Mouse (Mus musculus) forebrain, embryonic 13.5 days (tissue): Measurements from ENCODE around the gene Tbc1d8. TPM values are rescaled to one million over a fixed set of nuclear protein-coding genes. Genes with fewer than 3 reads are reported as not detected.

ENCODE experiments used
- ATAC-seq: fragments of 200-750 bp; cut with Nextera tagmentation; 2 replicates; pipeline ENCODE4 v1.8.0; 2017
- H3K27ac ChIP-seq: fragments of 300-500 bp; sonication (generic); 2 replicates; pipeline ENCODE4 v1.5.1; 2015; ENCODE audit warnings: inconsistent platforms, mild to moderate bottlenecking, moderate library complexity
- H3K27me3 ChIP-seq: fragments of 300-500 bp; sonication (generic); 2 replicates; pipeline ENCODE4 v1.6.1; 2015; ENCODE audit warnings: mild to moderate bottlenecking, inconsistent platforms
- H3K36me3 ChIP-seq: fragments of 300-500 bp; sonication (generic); 2 replicates; pipeline ENCODE4 v1.6.1; 2015; ENCODE audit warnings: mild to moderate bottlenecking, inconsistent platforms; ENCODE audit not compliant: poor library complexity, severe bottlenecking
- H3K4me1 ChIP-seq: fragments of 300-500 bp; sonication (generic); 2 replicates; pipeline ENCODE4 v1.6.1; 2015; ENCODE audit warnings: inconsistent platforms
- H3K4me2 ChIP-seq: fragments of 300-500 bp; sonication (generic); 2 replicates; pipeline ENCODE4 v1.6.1; 2015; ENCODE audit warnings: inconsistent platforms, mild to moderate bottlenecking, moderate library complexity
- H3K4me3 ChIP-seq: fragments of 300-500 bp; sonication (generic); 2 replicates; pipeline ENCODE4 v1.5.1; 2015; ENCODE audit warnings: mild to moderate bottlenecking, inconsistent platforms
- H3K9ac ChIP-seq: fragments of 300-500 bp; sonication (generic); 2 replicates; pipeline ENCODE4 v1.6.1; 2015; ENCODE audit warnings: mild to moderate bottlenecking, inconsistent platforms
- H3K9me3 ChIP-seq: fragments of 300-500 bp; sonication (generic); replicated peaks from 2 replicates; pipeline ENCODE4 v1.6.1; 2016; ENCODE audit warnings: inconsistent platforms
- WGBS: fragments of 180-500 bp; shearing (Covaris S2); methylation state at CpG from one replicate; pipeline ENCODE4 v1.1.7; 2015; 5-methylcytosine and 5-hydroxymethylcytosine counted together
- polyA plus RNA-seq: library from polyadenylated mRNA; unstranded; fragments of >200 nt; fragmentation: Nextera tagmentation; extraction: Ambion mirVana; gene quantifications from 2 replicates; pipeline ENCODE4 v1.2.1, GENCODE M21; 2015

Gene Tbc1d8
- polyA plus RNA-seq, 1 experiment from 2014 or later = 6.9 TPM

GRCm38 (mm10) chr1:39400173-39400572 is 78.4 kb downstream of the Tbc1d8 start:
- no peaks in the 10 kb centered on the region for H3K4me1 ChIP-seq
- H3K4me3 ChIP-seq = no peak overlapping the region
- no peaks in the 10 kb centered on the region for H3K9me3 ChIP-seq
- no peak overlapping the region for H3K4me2 ChIP-seq
- WGBS = 91% methylated on average over 3 of the region's 3 CpGs
- no peak overlapping the region for H3K9ac ChIP-seq
- H3K36me3 ChIP-seq = 0 out of 2 replicates have a peak, but pooled peaks cover 4% of the 10 kb centered on the region
- no peaks in the 10 kb centered on the region for H3K27me3 ChIP-seq
- ATAC-seq = no peak
- no peak overlapping the region for H3K27ac ChIP-seq

GRCm38 (mm10) chr1:39399228-39399627 is 79.3 kb downstream of the Tbc1d8 start:
- no peak for ATAC-seq
- Histone ChIP-seq H3K27me3 (no peaks in the 10 kb centered on the region), H3K36me3 (0 out of 2 replicates have a peak, but pooled peaks cover 4% of the 10 kb centered on the region), H3K4me1 (no peaks in the 10 kb centered on the region), H3K9me3 (no peaks in the 10 kb centered on the region), H3K4me3 (no peak overlapping the region), H3K27ac (no peak overlapping the region), H3K4me2 (no peak overlapping the region), H3K9ac (no peak overlapping the region)
- WGBS = 90% methylated on average over 4 of the region's 4 CpGs

DNA sequence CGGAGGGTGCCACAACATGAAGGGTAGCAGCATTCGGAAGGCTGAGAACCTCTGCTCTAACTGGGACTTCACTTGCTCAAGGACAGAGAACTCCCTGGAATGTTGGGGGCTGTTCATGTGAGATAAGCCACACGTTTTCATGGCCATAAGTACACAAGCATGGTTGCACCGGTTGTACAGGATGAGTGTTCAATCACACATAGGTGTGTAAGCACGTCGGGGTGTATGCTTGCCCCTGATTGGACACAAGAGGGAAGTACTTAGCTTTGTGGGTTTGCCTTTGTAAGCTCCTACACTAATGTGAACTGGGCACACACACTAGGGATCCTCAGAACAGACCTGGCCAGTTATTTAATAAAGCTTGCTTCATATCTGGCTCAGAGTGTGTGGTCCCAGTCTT is 80.3 kb downstream of the Tbc1d8 start:
- Histone ChIP-seq H3K9me3 (no peaks in the 10 kb centered on the region), H3K4me1 (no peaks in the 10 kb centered on the region), H3K4me2 (no peak overlapping the region), H3K4me3 (no peak overlapping the region), H3K36me3 (0 out of 2 replicates have a peak, but pooled peaks cover 4% of the 10 kb centered on the region), H3K9ac (no peak overlapping the region), H3K27me3 (no peaks in the 10 kb centered on the region), H3K27ac (no peak overlapping the region)
- ATAC-seq = no peak
- 93% methylated on average over 6 of the region's 6 CpGs for WGBS

- H3K36me3 ChIP-seq = no peaks in the 10 kb centered on the region
- no peaks in the 10 kb centered on the region for H3K27me3 ChIP-seq
- no peak overlapping the region for H3K27ac ChIP-seq
- no peaks in the 10 kb centered on the region for H3K9me3 ChIP-seq
- no peak for ATAC-seq
- no peak overlapping the region for H3K4me2 ChIP-seq
- H3K4me1 ChIP-seq = no peaks in the 10 kb centered on the region
- H3K9ac ChIP-seq = no peak overlapping the region
- H3K4me3 ChIP-seq = no peak overlapping the region
- 88% methylated on average over 4 of the region's 4 CpGs for WGBS
Observed at GRCm38 (mm10) chr1:39396347-39396746, 82.2 kb downstream of the Tbc1d8 start.

DNA sequence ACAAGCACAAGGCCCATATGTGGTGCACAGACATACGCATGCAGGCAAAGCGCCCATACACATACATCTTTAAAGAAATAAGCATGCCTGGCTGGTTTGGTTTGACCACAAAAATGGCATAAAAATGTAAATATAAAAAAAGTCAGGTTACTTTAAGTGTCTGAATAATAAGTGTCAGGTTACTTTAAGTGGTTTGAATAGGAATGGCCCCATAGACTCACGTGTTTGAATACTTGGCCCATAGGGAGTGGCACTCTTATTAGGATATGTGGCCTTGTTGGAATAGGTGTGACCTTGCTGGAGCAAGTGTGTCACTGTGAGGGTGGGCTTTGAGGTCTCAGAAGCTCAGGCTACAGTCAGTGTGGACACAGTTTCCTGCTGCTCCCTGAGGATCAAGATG is 83.9 kb downstream of the Tbc1d8 start:
- Histone ChIP-seq H3K9ac (no peak overlapping the region), H3K4me3 (no peak overlapping the region), H3K9me3 (no peaks in the 10 kb centered on the region), H3K27me3 (no peaks in the 10 kb centered on the region), H3K4me1 (0 out of 2 replicates have a peak, but pooled peaks cover 2% of the 10 kb centered on the region), H3K36me3 (no peaks in the 10 kb centered on the region), H3K4me2 (no peak overlapping the region), H3K27ac (no peak overlapping the region)
- no peak for ATAC-seq
- 91% methylated on average over 3 of the region's 3 CpGs for WGBS

GRCm38 (mm10) chr1:39394096-39394495 is 84.5 kb downstream of the Tbc1d8 start:
- H3K4me2 ChIP-seq = no peak overlapping the region
- 0 out of 2 replicates have a peak, but pooled peaks cover 2% of the 10 kb centered on the region for H3K4me1 ChIP-seq
- no peaks in the 10 kb centered on the region for H3K36me3 ChIP-seq
- H3K9me3 ChIP-seq = no peaks in the 10 kb centered on the region
- no peak overlapping the region for H3K27ac ChIP-seq
- no peak for ATAC-seq
- H3K27me3 ChIP-seq = no peaks in the 10 kb centered on the region
- 79% methylated on average over 10 of the region's 10 CpGs for WGBS
- no peak overlapping the region for H3K9ac ChIP-seq
- no peak overlapping the region for H3K4me3 ChIP-seq

- 90% methylated on average over 8 of the region's 8 CpGs for WGBS
- Histone ChIP-seq H3K9me3 (no peaks in the 10 kb centered on the region), H3K36me3 (no peaks in the 10 kb centered on the region), H3K27ac (no peak overlapping the region), H3K9ac (no peak overlapping the region), H3K4me2 (no peak overlapping the region), H3K4me3 (no peak overlapping the region), H3K4me1 (0 out of 2 replicates have a peak, but pooled peaks cover 2% of the 10 kb centered on the region), H3K27me3 (no peaks in the 10 kb centered on the region)
- ATAC-seq = no peak
Observed at GRCm38 (mm10) chr1:39393217-39393867, 85.2 kb downstream of the Tbc1d8 start.

DNA sequence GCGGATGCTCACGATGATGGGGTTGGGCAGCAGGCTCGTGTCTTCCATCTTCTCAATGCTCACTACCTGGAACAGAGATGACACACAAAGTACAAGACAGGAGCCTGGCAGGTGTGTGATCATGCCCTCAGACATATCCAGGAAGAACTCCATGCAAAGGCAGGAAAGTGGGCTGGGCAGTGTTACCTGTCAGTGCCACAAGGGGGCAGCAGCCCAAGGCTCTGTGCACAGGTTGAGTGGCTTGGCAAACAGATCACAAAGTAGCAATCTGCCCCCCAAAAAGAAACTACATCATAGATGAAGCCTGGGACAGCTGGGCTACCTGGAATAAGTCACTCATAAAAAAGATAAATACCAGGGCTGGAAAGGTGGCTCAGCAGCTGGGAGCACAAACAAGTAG is 86.4 kb downstream of the Tbc1d8 start:
- 61% methylated on average over 3 of the region's 3 CpGs for WGBS
- peak; percentile 48; the same call in 1 of the 2 replicates for ATAC-seq
- no peaks in the 10 kb centered on the region for H3K27me3 ChIP-seq

DNA sequence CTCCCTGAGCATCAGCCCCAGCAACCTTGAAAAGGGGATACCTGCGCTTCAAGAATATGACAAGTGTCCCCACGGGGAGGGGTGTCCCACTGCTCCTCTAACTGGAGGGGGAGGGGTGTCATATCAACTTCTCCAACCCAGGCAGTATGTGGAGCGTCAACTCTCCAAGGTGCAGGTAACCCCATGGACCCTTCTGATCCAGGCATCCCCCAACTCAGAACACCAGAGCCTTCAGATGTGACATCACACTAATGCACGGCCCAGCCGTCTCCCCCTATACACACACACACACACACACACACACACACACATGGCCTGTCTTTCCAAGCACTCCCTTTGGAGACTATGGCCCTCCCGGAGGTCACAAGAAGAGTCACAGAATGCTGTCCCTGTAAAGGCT is 86.9 kb downstream of the Tbc1d8 start:
- WGBS = 83% methylated on average over 6 of the region's 6 CpGs
- H3K4me1 ChIP-seq = 0 out of 2 replicates have a peak, but pooled peaks cover 2% of the 10 kb centered on the region

More for the DNA sequence above, 86.4 kb downstream of the Tbc1d8 start:
- Histone ChIP-seq H3K9ac (no peak overlapping the region), H3K27ac (no peak overlapping the region), H3K4me2 (no peak overlapping the region), H3K9me3 (no peaks in the 10 kb centered on the region), H3K36me3 (no peaks in the 10 kb centered on the region), H3K4me1 (0 out of 2 replicates have a peak, but pooled peaks cover 2% of the 10 kb centered on the region), H3K4me3 (no peak overlapping the region)

GRCm38 (mm10) chr1:39389338-39389737 is 89.2 kb downstream of the Tbc1d8 start:
- 94% methylated on average over 11 of the region's 11 CpGs for WGBS
- no peaks in the 10 kb centered on the region for H3K27me3 ChIP-seq
- H3K27ac ChIP-seq = no peak overlapping the region
- no peak overlapping the region for H3K4me3 ChIP-seq
- 0 out of 2 replicates have a peak, but pooled peaks cover 2% of the 10 kb centered on the region for H3K4me1 ChIP-seq
- H3K36me3 ChIP-seq = no peaks in the 10 kb centered on the region
- ATAC-seq = no peak
- no peaks in the 10 kb centered on the region for H3K9me3 ChIP-seq
- no peak overlapping the region for H3K4me2 ChIP-seq
- no peak overlapping the region for H3K9ac ChIP-seq

More for the DNA sequence above, 86.9 kb downstream of the Tbc1d8 start:
- Histone ChIP-seq H3K4me3 (no peak overlapping the region), H3K4me2 (no peak overlapping the region), H3K27me3 (no peaks in the 10 kb centered on the region), H3K36me3 (no peaks in the 10 kb centered on the region), H3K9me3 (no peaks in the 10 kb centered on the region), H3K27ac (no peak overlapping the region), H3K9ac (no peak overlapping the region)
- 0 out of 2 replicates have a peak, but pooled peaks have one; percentile 17 for ATAC-seq

DNA sequence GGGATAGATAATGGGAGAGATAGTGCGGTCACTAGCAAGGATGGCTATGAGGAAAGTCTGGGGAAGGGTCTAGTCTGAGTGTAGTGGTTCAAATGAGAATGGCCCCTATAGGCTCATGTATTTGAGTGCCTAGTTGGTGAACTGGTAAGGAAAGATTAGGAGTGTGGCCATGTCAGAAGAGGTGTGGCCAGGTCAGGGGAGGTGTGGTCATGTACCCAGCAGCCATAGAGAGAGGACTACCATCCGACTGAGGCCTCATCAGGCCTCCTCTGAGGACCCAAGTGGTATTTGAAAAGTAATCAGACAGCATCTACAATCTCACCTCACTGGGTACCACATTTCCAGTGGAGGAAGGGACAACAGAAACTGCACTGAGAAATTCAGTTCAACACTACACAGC is 90.4 kb downstream of the Tbc1d8 start:
- ATAC-seq = no peak
- H3K4me2 ChIP-seq = no peak overlapping the region
- 97% methylated on average over 2 of the region's 2 CpGs for WGBS
- 0 out of 2 replicates have a peak, but pooled peaks cover 2% of the 10 kb centered on the region for H3K4me1 ChIP-seq
- no peak overlapping the region for H3K9ac ChIP-seq
- no peaks in the 10 kb centered on the region for H3K9me3 ChIP-seq
- H3K4me3 ChIP-seq = no peak overlapping the region
- no peaks in the 10 kb centered on the region for H3K27me3 ChIP-seq
- H3K27ac ChIP-seq = no peak overlapping the region
- H3K36me3 ChIP-seq = peaks cover 3% of the 10 kb centered on the region; the same call in 1 of the 2 replicates

GRCm38 (mm10) chr1:39387497-39387896 is 91.1 kb downstream of the Tbc1d8 start:
- Histone ChIP-seq H3K9ac (no peak overlapping the region), H3K9me3 (no peaks in the 10 kb centered on the region), H3K27ac (no peak overlapping the region), H3K27me3 (no peaks in the 10 kb centered on the region), H3K4me1 (0 out of 2 replicates have a peak, but pooled peaks cover 2% of the 10 kb centered on the region), H3K4me2 (no peak overlapping the region), H3K4me3 (no peak overlapping the region), H3K36me3 (peaks cover 3% of the 10 kb centered on the region; the same call in 1 of the 2 replicates)
- ATAC-seq = peak; percentile 33; the same call in 1 of the 2 replicates
- 78% methylated on average over 4 of the region's 4 CpGs for WGBS
